Mouse (Mus musculus) liver, embryonic 11.5 days (tissue): ENCODE data around the gene Anxa11. TPM values are rescaled to one million over a fixed set of nuclear protein-coding genes. Genes with fewer than 3 reads are reported as not detected.
A peak's percentile ranks its signal among the peaks of the same experiment; 100 is the strongest.

Experiments used
- ATAC-seq: fragments of 200-750 bp; cut with Nextera tagmentation; replicated peaks from 2 replicates; pipeline ENCODE4 v1.8.0; 2017; ENCODE audit warnings: moderate number of reproducible peaks, mild to moderate bottlenecking, moderate TSS enrichment, moderate library complexity; ENCODE audit not compliant: low FRiP score
- DNase-seq: peaks from one replicate; pipeline ENCODE4 v3.0.0-alpha.2; 2017; ENCODE audit warnings: low spot score
- H3K27ac ChIP-seq: fragments of 300-500 bp; sonication (generic); 2 replicates; pipeline ENCODE4 v1.5.1; 2014; ENCODE audit warnings: mild to moderate bottlenecking, low read depth, low read length, control low read depth
- H3K27me3 ChIP-seq: fragments of 300-500 bp; sonication (generic); replicated peaks from 2 replicates; pipeline ENCODE4 v1.6.1; 2014; ENCODE audit warnings: low read length, mixed read lengths; ENCODE audit not compliant: control insufficient read depth, insufficient read depth
- H3K36me3 ChIP-seq: fragments of 300-500 bp; sonication (generic); 2 replicates; pipeline ENCODE4 v1.6.1; 2014; ENCODE audit warnings: mild to moderate bottlenecking, low read length, moderate library complexity, mixed read lengths; ENCODE audit not compliant: control insufficient read depth, insufficient read depth
- H3K4me1 ChIP-seq: fragments of 300-500 bp; sonication (generic); replicated peaks from 2 replicates; pipeline ENCODE4 v1.6.1; 2014; ENCODE audit warnings: low read length, mixed read lengths; ENCODE audit not compliant: control insufficient read depth, insufficient read depth
- H3K4me2 ChIP-seq: fragments of 300-500 bp; sonication (generic); 2 replicates; pipeline ENCODE4 v1.6.1; 2014; ENCODE audit warnings: mild to moderate bottlenecking, control low read depth, moderate library complexity
- H3K4me3 ChIP-seq: fragments of 300-500 bp; sonication (generic); 2 replicates; pipeline ENCODE4 v1.5.1; 2014; ENCODE audit warnings: low read depth, low read length, control low read depth
- H3K9ac ChIP-seq: fragments of 300-500 bp; sonication (generic); 2 replicates; pipeline ENCODE4 v1.6.1; 2014; ENCODE audit warnings: low read depth, low read length, control low read depth
- H3K9me3 ChIP-seq: fragments of 300-500 bp; sonication (generic); 2 replicates; pipeline ENCODE4 v1.6.1; 2016; ENCODE audit warnings: low read length, inconsistent platforms, mixed read lengths; ENCODE audit not compliant: control insufficient read depth
- WGBS: fragments of 180-500 bp; shearing (Covaris S2); extraction: QIAGEN DNeasy Blood & Tissue Kit; methylation state at CpG from one replicate; pipeline ENCODE4 v1.1.7; 2014; 5-methylcytosine and 5-hydroxymethylcytosine counted together
- polyA plus RNA-seq: library from polyadenylated mRNA; unstranded; fragments of >200 nt; fragmentation: Nextera tagmentation; extraction: Ambion mirVana; gene quantifications from 2 replicates; pipeline ENCODE4 v1.2.1, GENCODE M21; 2014

Anxa11 gene
- polyA plus RNA-seq, result 13.1 and 16.5 TPM in 2 replicates

GRCm38 (mm10) chr14:25841991-25842687 is at the start of gene Anxa11:
Gene Anxa11, plus strand, starts transcription at chr14:25842156.
- H3K9ac ChIP-seq, result peak within 1 kb of the TSS; percentile 69
- WGBS, result under 1% methylated on average over 54 of the region's 54 CpGs
- no peak within 1 kb of the TSS for H3K27ac ChIP-seq
- H3K4me2 ChIP-seq, result peak within 1 kb of the TSS; percentile 88
- H3K4me3 ChIP-seq, result peak within 1 kb of the TSS; percentile 74
- H3K36me3 ChIP-seq, result no peaks in the 10 kb centered on the region
- peaks cover 6% of the 10 kb centered on the region for H3K27me3 ChIP-seq
- H3K9me3 ChIP-seq, result no peaks in the 10 kb centered on the region
- DNase-seq, result peak; percentile 84
- ATAC-seq, result peak; percentile 87
- peaks cover 11% of the 10 kb centered on the region; the same call in 1 of the 2 replicates for H3K4me1 ChIP-seq

- no peak overlapping the region for H3K27ac ChIP-seq
Observed at GRCm38 (mm10) chr14:25794331-25794730, 47.6 kb upstream of the Anxa11 start.

GRCm38 (mm10) chr14:25795067-25795466 is 46.9 kb upstream of the Anxa11 start:
- Histone ChIP-seq H3K4me1 (no peaks in the 10 kb centered on the region), H3K4me2 (no peak overlapping the region), H3K27ac (no peak overlapping the region), H3K4me3 (no peak overlapping the region), H3K9me3 (no peaks in the 10 kb centered on the region), H3K9ac (no peak overlapping the region), H3K27me3 (no peaks in the 10 kb centered on the region), H3K36me3 (no peaks in the 10 kb centered on the region)
- ATAC-seq (no peak), DNase-seq (no peak)
- 68% methylated on average over 6 of the region's 6 CpGs for WGBS

More at GRCm38 (mm10) chr14:25794331-25794730, 47.6 kb upstream of the Anxa11 start:
- no peak overlapping the region for H3K9ac ChIP-seq
- H3K4me3 ChIP-seq, result no peak overlapping the region
- no peak for ATAC-seq
- no peak overlapping the region for H3K4me2 ChIP-seq
- no peaks in the 10 kb centered on the region for H3K36me3 ChIP-seq
- H3K27me3 ChIP-seq, result no peaks in the 10 kb centered on the region
- WGBS, result 88% methylated on average over 2 of the region's 2 CpGs
- no peaks in the 10 kb centered on the region for H3K4me1 ChIP-seq
- no peak for DNase-seq
- H3K9me3 ChIP-seq, result no peaks in the 10 kb centered on the region

- no peaks in the 10 kb centered on the region for H3K4me1 ChIP-seq
- H3K27me3 ChIP-seq, result 0 out of 2 replicates have a peak, but pooled peaks cover 3% of the 10 kb centered on the region
- H3K36me3 ChIP-seq, result no peaks in the 10 kb centered on the region
- DNase-seq (no peak), ATAC-seq (no peak)
- no peak overlapping the region for H3K27ac ChIP-seq
- H3K9me3 ChIP-seq, result no peaks in the 10 kb centered on the region
- H3K9ac ChIP-seq, result no peak overlapping the region
- H3K4me2 ChIP-seq, result no peak overlapping the region
- 39% methylated on average over 10 of the region's 10 CpGs for WGBS
- H3K4me3 ChIP-seq, result no peak overlapping the region
Observed at GRCm38 (mm10) chr14:25795561-25796174, 46.3 kb upstream of the Anxa11 start.

GRCm38 (mm10) chr14:25796619-25797018 is 45.3 kb upstream of the Anxa11 start:
- Histone ChIP-seq H3K9me3 (no peaks in the 10 kb centered on the region), H3K4me3 (no peak overlapping the region), H3K4me2 (no peak overlapping the region), H3K27ac (no peak overlapping the region), H3K4me1 (no peaks in the 10 kb centered on the region), H3K27me3 (0 out of 2 replicates have a peak, but pooled peaks cover 3% of the 10 kb centered on the region), H3K9ac (no peak overlapping the region), H3K36me3 (no peaks in the 10 kb centered on the region)
- no peak for ATAC-seq
- WGBS, result 76% methylated on average over 7 of the region's 7 CpGs
- DNase-seq, result no peak

GRCm38 (mm10) chr14:25800166-25800960 is 41.6 kb upstream of the Anxa11 start:
- ATAC-seq (peak; percentile 45; the same call in 1 of the 2 replicates), DNase-seq (peak; percentile 76)
- Histone ChIP-seq H3K4me3 (no peak overlapping the region), H3K4me2 (no peak overlapping the region), H3K36me3 (no peaks in the 10 kb centered on the region), H3K9me3 (no peaks in the 10 kb centered on the region), H3K9ac (no peak overlapping the region), H3K27me3 (0 out of 2 replicates have a peak, but pooled peaks cover 3% of the 10 kb centered on the region), H3K4me1 (no peaks in the 10 kb centered on the region), H3K27ac (no peak overlapping the region)
- 17% methylated on average over 19 of the region's 19 CpGs for WGBS

GRCm38 (mm10) chr14:25802511-25802910 is 39.4 kb upstream of the Anxa11 start:
- ATAC-seq, result no peak
- Histone ChIP-seq H3K4me2 (no peak overlapping the region), H3K4me1 (no peaks in the 10 kb centered on the region), H3K9ac (no peak overlapping the region), H3K27me3 (0 out of 2 replicates have a peak, but pooled peaks cover 3% of the 10 kb centered on the region), H3K9me3 (no peaks in the 10 kb centered on the region), H3K36me3 (no peaks in the 10 kb centered on the region), H3K27ac (no peak overlapping the region), H3K4me3 (no peak overlapping the region)
- no peak for DNase-seq

- 47% methylated on average over 3 of the region's 3 CpGs for WGBS
- H3K4me1 ChIP-seq, result no peaks in the 10 kb centered on the region
- 0 out of 2 replicates have a peak, but pooled peaks cover 3% of the 10 kb centered on the region for H3K27me3 ChIP-seq
- DNase-seq (no peak), ATAC-seq (no peak)
- no peak overlapping the region for H3K4me3 ChIP-seq
- no peak overlapping the region for H3K27ac ChIP-seq
- no peak overlapping the region for H3K9ac ChIP-seq
- H3K36me3 ChIP-seq, result no peaks in the 10 kb centered on the region
- no peaks in the 10 kb centered on the region for H3K9me3 ChIP-seq
- no peak overlapping the region for H3K4me2 ChIP-seq
Observed at GRCm38 (mm10) chr14:25803246-25803809, 38.6 kb upstream of the Anxa11 start.
